Mouse (Mus musculus): ENCODE data around the gene Eipr1. TPM values are rescaled to one million over a fixed set of nuclear protein-coding genes. Genes with fewer than 3 reads are reported as not detected.

Eipr1 gene
- total and polyA plus RNA-seq, 3 experiments, result 33.3 to 35.4 (median 34.4) TPM

GRCm38 (mm10) chr12:28800423-28800822 is 48.8 kb downstream of the Eipr1 start:
- Histone ChIP-seq H3K27ac (ENCODE audit: insufficient read depth, low read depth) (no peak overlapping the region), H3K27me3 (replicated peaks) (no peaks in the 10 kb centered on the region), H3K36me3 (replicated peaks in 1 of 2; ENCODE audit: control insufficient read depth in 1 of 2, insufficient read depth in 1 of 2, low read length in 1 of 2) (peaks cover 2 to 14% of the 10 kb centered on the region in 2 experiments), H3K4me3 (replicated peaks in 1 of 3; ENCODE audit: low read depth in 2 of 3, low read length in 2 of 3, poor library complexity in 1 of 3) (no peak overlapping the region), H3K4me2 (ENCODE audit: insufficient read depth, low read depth, poor library complexity, severe bottlenecking) (no peak overlapping the region), H3K9ac (ENCODE audit: insufficient read depth, low read depth) (no peak overlapping the region), H3K79me2 (replicated peaks; ENCODE audit: control insufficient read depth, extremely low read depth, insufficient read depth, poor library complexity, severe bottlenecking) (no peaks in the 10 kb centered on the region), H3K4me1 (ENCODE audit: control insufficient read depth in 1 of 2, insufficient read depth in 2 of 2) (peaks cover 0 to 7% of the 10 kb centered on the region in 2 experiments; a peak in 1 of 4 replicates), H3K9me3 (replicated peaks; ENCODE audit: low read length) (peaks cover 3% of the 10 kb centered on the region)
- DNase-seq (ENCODE audit: extremely low read depth), result no peak
- TF ChIP-seq POLR2A (IDR thresholded peaks at IDR 0.05; ENCODE audit: low read depth, low read length), result no peak
- in situ Hi-C loops (cut with MboI; ENCODE audit: low pct_ligation_motif_present, low pct_unique_long_range_greater_than_20kb, low sequenced_read_pairs) (no loop called here), dilution Hi-C loops (cut with MboI; ENCODE audit: extremely low pct_ligation_motif_present, extremely low pct_unique_long_range_greater_than_20kb, low sequenced_read_pairs) (no loop called here)

DNA sequence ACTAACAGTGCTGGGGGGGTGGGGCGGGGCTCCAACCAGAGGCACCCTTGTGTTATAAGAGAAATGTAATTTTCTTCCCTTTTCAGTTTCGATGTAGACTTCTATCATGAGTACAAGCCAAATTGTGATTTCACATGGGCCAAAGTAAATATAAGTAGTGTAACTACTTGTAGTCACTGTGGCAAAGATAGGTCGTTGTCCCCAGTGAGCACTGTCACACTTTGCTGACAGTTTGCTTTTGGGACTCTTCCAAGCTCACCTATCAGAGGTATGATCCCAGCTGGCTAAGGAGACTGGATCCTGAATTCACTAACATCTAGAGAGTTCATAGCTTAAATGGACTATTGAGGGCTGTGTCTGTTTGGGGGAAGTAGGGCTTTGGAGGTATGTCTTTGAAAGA is 49.3 kb downstream of the Eipr1 start:
- Histone ChIP-seq H3K9ac (ENCODE audit: insufficient read depth, low read depth) (no peak overlapping the region), H3K36me3 (replicated peaks in 1 of 2; ENCODE audit: control insufficient read depth in 1 of 2, insufficient read depth in 1 of 2, low read length in 1 of 2) (peaks cover 2 to 18% of the 10 kb centered on the region in 2 experiments), H3K4me3 (replicated peaks in 1 of 3; ENCODE audit: low read depth in 2 of 3, low read length in 2 of 3, poor library complexity in 1 of 3) (no peak overlapping the region), H3K27me3 (replicated peaks) (no peaks in the 10 kb centered on the region), H3K4me2 (ENCODE audit: insufficient read depth, low read depth, poor library complexity, severe bottlenecking) (no peak overlapping the region), H3K27ac (ENCODE audit: insufficient read depth, low read depth) (no peak overlapping the region), H3K4me1 (ENCODE audit: control insufficient read depth in 1 of 2, insufficient read depth in 2 of 2) (peaks cover 0 to 7% of the 10 kb centered on the region in 2 experiments; a peak in 1 of 4 replicates), H3K9me3 (replicated peaks; ENCODE audit: low read length) (peaks cover 3% of the 10 kb centered on the region), H3K79me2 (replicated peaks; ENCODE audit: control insufficient read depth, extremely low read depth, insufficient read depth, poor library complexity, severe bottlenecking) (no peaks in the 10 kb centered on the region)
- dilution Hi-C loops (cut with MboI; ENCODE audit: extremely low pct_ligation_motif_present, extremely low pct_unique_long_range_greater_than_20kb, low sequenced_read_pairs) (no loop called here), in situ Hi-C loops (cut with MboI; ENCODE audit: low pct_ligation_motif_present, low pct_unique_long_range_greater_than_20kb, low sequenced_read_pairs) (no loop called here)
- DNase-seq (ENCODE audit: extremely low read depth), result no peak
- TF ChIP-seq MAX (IDR thresholded peaks at IDR 0.05; ENCODE audit: low read length) (no peak), TCF12 (IDR thresholded peaks at IDR 0.05; ENCODE audit: low read depth, low read length) (no peak), RCOR1 (conservative IDR thresholded peaks at IDR 0.05; ENCODE audit: low read depth, low read length) (no peak), UBTF (IDR thresholded peaks at IDR 0.05; ENCODE audit: low read depth, low read length) (no peak), ZMIZ1 (IDR thresholded peaks at IDR 0.05; ENCODE audit: low read depth, low read length) (no peak), USF1 (IDR thresholded peaks at IDR 0.05; ENCODE audit: low read depth, low read length) (no peak), PAX5 (IDR thresholded peaks at IDR 0.05; ENCODE audit: low read length) (no peak), POLR2AphosphoS2 (IDR thresholded peaks at IDR 0.05; ENCODE audit: low read depth, low read length) (no peak), ELF1 (IDR thresholded peaks at IDR 0.05; ENCODE audit: low read depth, low read length) (no peak), TBP (conservative IDR thresholded peaks at IDR 0.05; ENCODE audit: low read depth, low read length) (no peak), NRF1 (IDR thresholded peaks at IDR 0.05; ENCODE audit: low read depth, low read length) (no peak), HCFC1 (IDR thresholded peaks at IDR 0.05; ENCODE audit: low read depth, low read length) (no peak), SMC3 (IDR thresholded peaks at IDR 0.05; ENCODE audit: low read depth, low read length) (no peak), CHD1 (IDR thresholded peaks at IDR 0.05; ENCODE audit: low read depth, low read length) (no peak), JUND (conservative IDR thresholded peaks at IDR 0.05; ENCODE audit: low read depth, low read length) (no peak), CHD2 (IDR thresholded peaks at IDR 0.05; ENCODE audit: low read length) (no peak)

All from CH12.LX (cell line).